Mouse (Mus musculus): ENCODE data around the gene BC030500.

DNA sequence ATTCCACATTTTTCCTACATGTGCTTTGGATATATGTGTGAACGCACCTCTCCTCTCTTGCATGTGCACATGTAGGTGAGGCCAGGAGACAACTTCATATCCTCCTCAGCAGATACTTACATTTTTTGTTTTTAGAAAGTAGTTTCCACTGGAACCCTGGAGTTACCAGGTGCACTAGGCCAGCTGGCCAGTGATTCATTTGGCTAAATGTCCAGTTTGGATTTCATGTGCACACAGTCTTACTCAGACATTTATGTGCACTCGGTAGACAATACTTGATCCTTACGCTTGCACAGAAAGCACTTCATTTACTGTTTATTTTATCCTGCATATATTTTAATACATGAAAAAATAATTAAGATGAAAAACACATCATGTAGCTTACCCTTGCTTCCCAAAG, 21.0 kb upstream of the BC030500 start:
- TF ChIP-seq USF1 (IDR thresholded peaks at IDR 0.05; ENCODE audit: low read depth), result no peak
- TF ChIP-seq POLR2A (IDR thresholded peaks at IDR 0.05; ENCODE audit: insufficient read length, low read depth), result no peak
- no peak for TF ChIP-seq POLR2AphosphoS2 (IDR thresholded peaks at IDR 0.05; ENCODE audit: insufficient read length, low read depth)
- no peak for TF ChIP-seq CEBPB (IDR thresholded peaks at IDR 0.05; ENCODE audit: insufficient read depth, poor library complexity, severe bottlenecking)
- TF ChIP-seq TCF3 (IDR thresholded peaks at IDR 0.05; ENCODE audit: insufficient read length, low read depth), result no peak
- TF ChIP-seq MAX (IDR thresholded peaks at IDR 0.05; ENCODE audit: low read depth), result no peak
